Mouse (Mus musculus) midbrain, embryonic 16.5 days (tissue): ENCODE measurements at regions not wholly inside any gene's neighbourhood (a gene's known extent, or its start where the extent isn't known, plus 50 kb on each side); places are given as distances from the start of the nearest gene placed in this dataset.
"Not testable (repeated sequence)": the region's sequence is repeated elsewhere in the genome, so short reads cannot be mapped to it uniquely, and the experiment has no call there.

Experiments used
- ATAC-seq: fragments of 200-750 bp; cut with Nextera tagmentation; 2 replicates; pipeline ENCODE4 v1.8.0; 2017; ENCODE audit warnings: moderate TSS enrichment
- H3K27ac ChIP-seq: fragments of 300-500 bp; sonication (generic); 2 replicates; pipeline ENCODE4 v1.5.1; 2014; ENCODE audit warnings: mild to moderate bottlenecking, low read length, mixed read lengths
- H3K27me3 ChIP-seq: fragments of 300-500 bp; sonication (generic); 2 replicates; pipeline ENCODE4 v1.6.1; 2014; ENCODE audit warnings: low read depth, low read length, mixed read lengths; ENCODE audit not compliant: control insufficient read depth, insufficient read depth
- H3K36me3 ChIP-seq: fragments of 300-500 bp; sonication (generic); 2 replicates; pipeline ENCODE4 v1.6.1; 2014; ENCODE audit warnings: mild to moderate bottlenecking, low read length, moderate library complexity, mixed read lengths; ENCODE audit not compliant: control insufficient read depth, insufficient read depth
- H3K4me1 ChIP-seq: fragments of 300-500 bp; sonication (generic); 2 replicates; pipeline ENCODE4 v1.6.1; 2014; ENCODE audit warnings: mild to moderate bottlenecking, low read length, mixed read lengths; ENCODE audit not compliant: control insufficient read depth, insufficient read depth
- H3K4me2 ChIP-seq: fragments of 300-500 bp; sonication (generic); 2 replicates; pipeline ENCODE4 v1.6.1; 2014; ENCODE audit warnings: mild to moderate bottlenecking, low read length, mixed read lengths
- H3K4me3 ChIP-seq: fragments of 300-500 bp; sonication (generic); 2 replicates; pipeline ENCODE4 v1.5.1; 2014; ENCODE audit warnings: low read depth, mild to moderate bottlenecking, low read length, moderate library complexity, mixed read lengths
- H3K9ac ChIP-seq: fragments of 300-500 bp; sonication (generic); 2 replicates; pipeline ENCODE4 v1.6.1; 2014; ENCODE audit warnings: low read depth, low read length, mixed read lengths
- H3K9me3 ChIP-seq: fragments of 300-500 bp; sonication (generic); replicated peaks from 2 replicates; pipeline ENCODE4 v1.6.1; 2014; ENCODE audit warnings: mild to moderate bottlenecking, low read length, mixed read lengths; ENCODE audit not compliant: control insufficient read depth, poor library complexity, severe bottlenecking
- WGBS: fragments of 180-500 bp; shearing (Covaris S2); extraction: QIAGEN DNeasy Blood & Tissue Kit; methylation state at CpG from one replicate; pipeline ENCODE4 v1.1.7; 2014; 5-methylcytosine and 5-hydroxymethylcytosine counted together

GRCm38 (mm10) chr4:10670846-10671428, 203.4 kb upstream of the 2610301B20Rik start:
- H3K9me3 ChIP-seq = no peaks in the 10 kb centered on the region
- H3K4me3 ChIP-seq = no peak overlapping the region
- 66% methylated on average over 6 of the region's 6 CpGs for WGBS
- no peak overlapping the region for H3K9ac ChIP-seq
- no peak overlapping the region for H3K27ac ChIP-seq
- H3K27me3 ChIP-seq = no peaks in the 10 kb centered on the region
- H3K36me3 ChIP-seq = no peaks in the 10 kb centered on the region
- no peak for ATAC-seq
- no peaks in the 10 kb centered on the region for H3K4me1 ChIP-seq
- H3K4me2 ChIP-seq = no peak overlapping the region

- Histone ChIP-seq H3K4me3 (no peak overlapping the region), H3K36me3 (no peaks in the 10 kb centered on the region), H3K27ac (no peak overlapping the region), H3K9ac (no peak overlapping the region), H3K4me1 (no peaks in the 10 kb centered on the region), H3K4me2 (no peak overlapping the region), H3K9me3 (no peaks in the 10 kb centered on the region), H3K27me3 (no peaks in the 10 kb centered on the region)
- ATAC-seq = no peak
- 77% methylated on average over 9 of the region's 9 CpGs for WGBS
These were observed 183.2 kb upstream of the 2610301B20Rik start for GRCm38 (mm10) chr4:10691086-10691485.

- Histone ChIP-seq H3K36me3 (no peaks in the 10 kb centered on the region), H3K27me3 (no peaks in the 10 kb centered on the region), H3K9me3 (no peaks in the 10 kb centered on the region), H3K9ac (no peak overlapping the region), H3K4me1 (no peaks in the 10 kb centered on the region), H3K4me3 (no peak overlapping the region), H3K27ac (no peak overlapping the region), H3K4me2 (no peak overlapping the region)
- 82% methylated on average over 2 of the region's 2 CpGs for WGBS
- peak; percentile 22; the same call in 1 of the 2 replicates for ATAC-seq
These were observed 181.4 kb upstream of the 2610301B20Rik start for GRCm38 (mm10) chr4:10692860-10693259.

- no peak overlapping the region for H3K9ac ChIP-seq
- H3K36me3 ChIP-seq = no peaks in the 10 kb centered on the region
- peak overlapping the region; percentile 3 for H3K4me3 ChIP-seq
- no peaks in the 10 kb centered on the region for H3K4me1 ChIP-seq
- peak; percentile 77 for ATAC-seq
- no peak overlapping the region; the same call in 1 of the 2 replicates for H3K27ac ChIP-seq
- no peaks in the 10 kb centered on the region for H3K9me3 ChIP-seq
- peak overlapping the region; percentile 20; the same call in 1 of the 2 replicates for H3K4me2 ChIP-seq
- 52% methylated on average over 10 of the region's 15 CpGs for WGBS
- H3K27me3 ChIP-seq = no peaks in the 10 kb centered on the region
These were observed 180.7 kb upstream of the 2610301B20Rik start for GRCm38 (mm10) chr4:10693446-10694105.

GRCm38 (mm10) chr4:10694106-10694748, 180.1 kb upstream of the 2610301B20Rik start:
- H3K4me1 ChIP-seq, ATAC-seq, H3K9ac ChIP-seq, H3K9me3 ChIP-seq, H3K27ac ChIP-seq, H3K27me3 ChIP-seq, H3K36me3 ChIP-seq: not testable (repeated sequence)
- Histone ChIP-seq H3K4me2 (peak overlapping the region; percentile 20; the same call in 1 of the 2 replicates), H3K4me3 (peak overlapping the region; percentile 3; the same call in 1 of the 2 replicates)
- 60% methylated on average over 4 of the region's 21 CpGs for WGBS

- ATAC-seq = no peak
- Histone ChIP-seq H3K4me2 (no peak overlapping the region), H3K9ac (no peak overlapping the region), H3K9me3 (no peaks in the 10 kb centered on the region), H3K27me3 (no peaks in the 10 kb centered on the region), H3K4me1 (no peaks in the 10 kb centered on the region), H3K4me3 (no peak overlapping the region), H3K36me3 (no peaks in the 10 kb centered on the region), H3K27ac (no peak overlapping the region)
- 83% methylated on average over 1 of the region's 1 CpGs for WGBS
These were observed 177.0 kb upstream of the 2610301B20Rik start for GRCm38 (mm10) chr4:10697225-10697836.

- no peaks in the 10 kb centered on the region for H3K9me3 ChIP-seq
- H3K4me1 ChIP-seq = no peaks in the 10 kb centered on the region
- H3K27ac ChIP-seq = no peak overlapping the region
- H3K36me3 ChIP-seq = no peaks in the 10 kb centered on the region
- H3K27me3 ChIP-seq = no peaks in the 10 kb centered on the region
- H3K9ac ChIP-seq = no peak overlapping the region
- no peak for ATAC-seq
- H3K4me3 ChIP-seq = no peak overlapping the region
- no peak overlapping the region for H3K4me2 ChIP-seq
- 89% methylated on average over 3 of the region's 3 CpGs for WGBS
These were observed 175.7 kb upstream of the 2610301B20Rik start for GRCm38 (mm10) chr4:10698637-10699036.

- ATAC-seq = no peak
- Histone ChIP-seq H3K9me3 (no peaks in the 10 kb centered on the region), H3K4me2 (no peak overlapping the region), H3K4me1 (no peaks in the 10 kb centered on the region), H3K9ac (no peak overlapping the region), H3K36me3 (no peaks in the 10 kb centered on the region), H3K27ac (no peak overlapping the region), H3K27me3 (no peaks in the 10 kb centered on the region), H3K4me3 (no peak overlapping the region)
- WGBS = 85% methylated on average over 10 of the region's 10 CpGs
These were observed 172.8 kb upstream of the 2610301B20Rik start for GRCm38 (mm10) chr4:10701479-10701878.

GRCm38 (mm10) chr4:10703212-10703611, 171.1 kb upstream of the 2610301B20Rik start:
- Histone ChIP-seq H3K27me3 (no peaks in the 10 kb centered on the region), H3K27ac (no peak overlapping the region), H3K9ac (no peak overlapping the region), H3K4me1 (no peaks in the 10 kb centered on the region), H3K36me3 (no peaks in the 10 kb centered on the region), H3K4me2 (no peak overlapping the region), H3K4me3 (no peak overlapping the region), H3K9me3 (no peaks in the 10 kb centered on the region)
- ATAC-seq = no peak
- WGBS = 82% methylated on average over 2 of the region's 2 CpGs
